Mouse (Mus musculus): ENCODE measurements around the gene Grik3.
A peak's percentile ranks its signal among the peaks of the same experiment; 100 is the strongest.

- TF ChIP-seq POLR2A (IDR thresholded peaks at IDR 0.05; ENCODE audit: borderline replicate concordance, low read depth, low read length) (no peak), CTCF (IDR thresholded peaks at IDR 0.05; ENCODE audit: low read depth, low read length) (peak; percentile 56; the same call in 1 of the 2 replicates)
Observed at GRCm38 (mm10) chr4:125703310-125703690, 212.8 kb downstream of the Grik3 start.
